Mouse (Mus musculus) testis, adult 2 months (tissue): ENCODE measurements around the gene Thsd7a.

ENCODE experiments used
- CTCF ChIP-seq: fragments of 200-500 bp; IDR thresholded peaks from 2 replicates; pipeline ENCODE4 v1.5.1; 2012; ENCODE audit warnings: low read depth, mild to moderate bottlenecking, inconsistent platforms, low read length, moderate library complexity; ENCODE audit not compliant: control insufficient read depth, insufficient read depth, insufficient replicate concordance
- POLR2A ChIP-seq: fragments of 200-500 bp; IDR thresholded peaks from 2 replicates; pipeline ENCODE4 v1.6.1; 2012; ENCODE audit warnings: low read depth, mild to moderate bottlenecking, inconsistent platforms, low read length, moderate library complexity; ENCODE audit not compliant: control insufficient read depth

DNA sequence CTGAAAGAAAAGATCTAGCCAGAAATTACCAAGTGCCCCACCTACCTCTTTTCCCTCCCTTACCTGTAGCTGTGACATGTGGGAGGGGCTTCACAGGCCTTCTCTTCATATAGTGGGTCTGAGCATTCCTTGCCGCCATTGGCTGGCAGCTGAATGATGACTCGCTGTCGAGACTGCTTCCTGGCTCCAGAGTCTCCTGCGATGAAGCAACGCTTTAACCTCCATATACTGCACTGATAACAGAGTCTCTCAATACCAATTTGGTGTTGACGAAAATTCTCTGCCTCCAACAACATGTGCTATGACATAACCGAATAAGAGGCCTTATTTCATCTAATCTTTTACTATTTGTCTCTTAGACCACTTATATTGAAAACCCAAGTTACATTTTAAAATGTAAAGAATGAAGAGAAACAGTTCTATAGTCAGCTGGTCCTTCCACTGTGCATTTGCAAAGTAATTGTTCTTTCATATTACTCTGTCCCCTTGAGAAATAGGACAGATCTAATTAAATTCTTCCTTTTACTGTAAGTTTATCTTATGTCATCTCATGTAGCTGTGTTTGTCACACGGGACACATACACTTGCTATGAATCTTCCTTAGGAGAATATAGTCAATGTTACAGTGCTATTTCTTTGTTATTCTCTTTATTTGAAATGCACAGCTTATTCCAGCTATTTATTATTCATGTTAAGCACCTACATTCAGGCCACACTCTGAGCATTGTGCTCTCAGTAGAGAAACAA, 351.3 kb downstream of the Thsd7a start:
- no peak for TF ChIP-seq CTCF
- TF ChIP-seq POLR2A = no peak
